Mouse (Mus musculus): ENCODE data around the gene Cacna2d2. TPM values are rescaled to one million over a fixed set of nuclear protein-coding genes. Genes with fewer than 3 reads are reported as not detected.

The Cacna2d2 gene
- polyA plus RNA-seq, 1 experiment, result not detected

GRCm38 (mm10) chr9:107469213-107469795 is 69.9 kb downstream of the Cacna2d2 start:
- no peak overlapping the region for H3K27ac ChIP-seq (ENCODE audit: insufficient read depth, low read length)
- H3K4me1 ChIP-seq (ENCODE audit: control insufficient read depth, insufficient read depth, low read length), result no peaks in the 10 kb centered on the region
- no peak overlapping the region for H3K4me3 ChIP-seq (ENCODE audit: insufficient read depth, low read length)
- TF ChIP-seq CTCF (IDR thresholded peaks at IDR 0.05; ENCODE audit: borderline replicate concordance, insufficient read depth, low read length) (no peak), POLR2A (IDR thresholded peaks at IDR 0.05; ENCODE audit: low read depth, low read length) (no peak)

GRCm38 (mm10) chr9:107470427-107470826 is 71.0 kb downstream of the Cacna2d2 start:
- Histone ChIP-seq H3K4me3 (ENCODE audit: insufficient read depth, low read length) (no peak overlapping the region), H3K4me1 (ENCODE audit: control insufficient read depth, insufficient read depth, low read length) (no peaks in the 10 kb centered on the region), H3K27ac (ENCODE audit: insufficient read depth, low read length) (no peak overlapping the region)
- no peak for TF ChIP-seq POLR2A (IDR thresholded peaks at IDR 0.05; ENCODE audit: low read depth, low read length)
- TF ChIP-seq CTCF (IDR thresholded peaks at IDR 0.05; ENCODE audit: borderline replicate concordance, insufficient read depth, low read length), result no peak

- Histone ChIP-seq H3K27ac (ENCODE audit: insufficient read depth, low read length) (no peak overlapping the region), H3K4me1 (ENCODE audit: control insufficient read depth, insufficient read depth, low read length) (no peaks in the 10 kb centered on the region), H3K4me3 (ENCODE audit: insufficient read depth, low read length) (no peak overlapping the region)
- TF ChIP-seq POLR2A (IDR thresholded peaks at IDR 0.05; ENCODE audit: low read depth, low read length) (no peak), CTCF (IDR thresholded peaks at IDR 0.05; ENCODE audit: borderline replicate concordance, insufficient read depth, low read length) (no peak)
These were observed 74.6 kb downstream of the Cacna2d2 start for GRCm38 (mm10) chr9:107474016-107474415.

- H3K27ac ChIP-seq (ENCODE audit: insufficient read depth, low read length), result no peak overlapping the region
- no peak for TF ChIP-seq CTCF (IDR thresholded peaks at IDR 0.05; ENCODE audit: borderline replicate concordance, insufficient read depth, low read length)
- TF ChIP-seq POLR2A (IDR thresholded peaks at IDR 0.05; ENCODE audit: low read depth, low read length), result no peak
- no peaks in the 10 kb centered on the region for H3K4me1 ChIP-seq (ENCODE audit: control insufficient read depth, insufficient read depth, low read length)
- no peak overlapping the region for H3K4me3 ChIP-seq (ENCODE audit: insufficient read depth, low read length)
These were observed 79.6 kb downstream of the Cacna2d2 start for GRCm38 (mm10) chr9:107478979-107479378.

- Histone ChIP-seq H3K27ac (ENCODE audit: insufficient read depth, low read length) (no peak overlapping the region), H3K4me1 (ENCODE audit: control insufficient read depth, insufficient read depth, low read length) (no peaks in the 10 kb centered on the region), H3K4me3 (ENCODE audit: insufficient read depth, low read length) (no peak overlapping the region)
- no peak for TF ChIP-seq POLR2A (IDR thresholded peaks at IDR 0.05; ENCODE audit: low read depth, low read length)
- no peak for TF ChIP-seq CTCF (IDR thresholded peaks at IDR 0.05; ENCODE audit: borderline replicate concordance, insufficient read depth, low read length)
These were observed 80.2 kb downstream of the Cacna2d2 start for GRCm38 (mm10) chr9:107479593-107479992.

GRCm38 (mm10) chr9:107480477-107481069 is 81.2 kb downstream of the Cacna2d2 start:
- TF ChIP-seq POLR2A (IDR thresholded peaks at IDR 0.05; ENCODE audit: low read depth, low read length), result no peak
- TF ChIP-seq CTCF (IDR thresholded peaks at IDR 0.05; ENCODE audit: borderline replicate concordance, insufficient read depth, low read length), result no peak
- no peak overlapping the region for H3K4me3 ChIP-seq (ENCODE audit: insufficient read depth, low read length)
- H3K27ac ChIP-seq (ENCODE audit: insufficient read depth, low read length), result no peak overlapping the region
- H3K4me1 ChIP-seq (ENCODE audit: control insufficient read depth, insufficient read depth, low read length), result no peaks in the 10 kb centered on the region

- no peak for TF ChIP-seq CTCF (IDR thresholded peaks at IDR 0.05; ENCODE audit: borderline replicate concordance, insufficient read depth, low read length)
- no peak for TF ChIP-seq POLR2A (IDR thresholded peaks at IDR 0.05; ENCODE audit: low read depth, low read length)
- H3K4me3 ChIP-seq (ENCODE audit: insufficient read depth, low read length), result no peak overlapping the region
- H3K4me1 ChIP-seq (ENCODE audit: control insufficient read depth, insufficient read depth, low read length), result no peaks in the 10 kb centered on the region
- H3K27ac ChIP-seq (ENCODE audit: insufficient read depth, low read length), result no peak overlapping the region
These were observed 81.9 kb downstream of the Cacna2d2 start for GRCm38 (mm10) chr9:107481340-107481739.

- no peak for TF ChIP-seq POLR2A (IDR thresholded peaks at IDR 0.05; ENCODE audit: low read depth, low read length)
- TF ChIP-seq CTCF (IDR thresholded peaks at IDR 0.05; ENCODE audit: borderline replicate concordance, insufficient read depth, low read length), result no peak
- H3K27ac ChIP-seq (ENCODE audit: insufficient read depth, low read length), result no peak overlapping the region
These were observed 82.6 kb downstream of the Cacna2d2 start for GRCm38 (mm10) chr9:107482004-107482403.

GRCm38 (mm10) chr9:107482770-107483169 is 83.4 kb downstream of the Cacna2d2 start:
- Histone ChIP-seq H3K4me1 (ENCODE audit: control insufficient read depth, insufficient read depth, low read length) (no peaks in the 10 kb centered on the region), H3K4me3 (ENCODE audit: insufficient read depth, low read length) (no peak overlapping the region), H3K27ac (ENCODE audit: insufficient read depth, low read length) (no peak overlapping the region)
- TF ChIP-seq POLR2A (IDR thresholded peaks at IDR 0.05; ENCODE audit: low read depth, low read length) (no peak), CTCF (IDR thresholded peaks at IDR 0.05; ENCODE audit: borderline replicate concordance, insufficient read depth, low read length) (no peak)

More at GRCm38 (mm10) chr9:107482004-107482403, 82.6 kb downstream of the Cacna2d2 start:
- Histone ChIP-seq H3K4me1 (ENCODE audit: control insufficient read depth, insufficient read depth, low read length) (no peaks in the 10 kb centered on the region), H3K4me3 (ENCODE audit: insufficient read depth, low read length) (no peak overlapping the region)

- Histone ChIP-seq H3K4me3 (ENCODE audit: insufficient read depth, low read length) (no peak overlapping the region), H3K27ac (ENCODE audit: insufficient read depth, low read length) (no peak overlapping the region), H3K4me1 (ENCODE audit: control insufficient read depth, insufficient read depth, low read length) (no peaks in the 10 kb centered on the region)
- TF ChIP-seq POLR2A (IDR thresholded peaks at IDR 0.05; ENCODE audit: low read depth, low read length) (no peak), CTCF (IDR thresholded peaks at IDR 0.05; ENCODE audit: borderline replicate concordance, insufficient read depth, low read length) (no peak)
These were observed 84.3 kb downstream of the Cacna2d2 start for GRCm38 (mm10) chr9:107483714-107484113.

All from embryonic fibroblast, embryonic 13.5 days (primary cell).